Mouse (Mus musculus): ENCODE data around the gene Thap4. TPM values are rescaled to one million over a fixed set of nuclear protein-coding genes. Genes with fewer than 3 reads are reported as not detected.
A peak's percentile ranks its signal among the peaks of the same experiment; 100 is the strongest.
"Not testable (repeated sequence)": the region's sequence is repeated elsewhere in the genome, so short reads cannot be mapped to it uniquely, and the experiment has no call there.

Gene Thap4
- polyA plus RNA-seq, 1 experiment from 2014 or later, result 10.9 TPM

DNA sequence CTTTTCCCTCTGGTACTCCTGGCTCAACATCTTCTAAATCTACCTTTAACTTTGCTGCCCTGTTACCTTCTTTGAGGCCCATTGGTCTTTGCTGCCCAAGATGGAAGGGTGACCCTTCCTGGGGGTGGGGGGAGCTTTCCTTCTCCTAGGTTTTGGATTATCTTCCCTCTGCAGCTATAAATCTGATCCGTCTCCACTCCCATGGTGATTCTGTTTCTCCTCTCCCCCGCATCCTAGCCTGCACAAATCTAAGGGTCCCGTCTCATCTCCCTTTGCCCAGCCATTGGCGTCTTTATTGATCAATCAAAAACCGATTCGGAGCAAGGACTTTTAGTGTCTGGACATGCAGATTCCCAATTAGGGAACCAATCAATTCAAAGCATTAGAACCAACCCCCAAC is 12.9 kb upstream of the Thap4 start:
- Histone ChIP-seq H3K4me1 (replicated peaks) (peaks cover 30% of the 10 kb centered on the region), H3K27ac (replicated peaks) (no peak overlapping the region), H3K9me3 (replicated peaks) (no peaks in the 10 kb centered on the region), H3K4me2 (no peak overlapping the region), H3K36me3 (replicated peaks) (peaks cover 42% of the 10 kb centered on the region), H3K27me3 (no peaks in the 10 kb centered on the region), H3K9ac (no peak overlapping the region), H3K4me3 (replicated peaks) (no peak overlapping the region)
- ATAC-seq (ENCODE audit: insufficient read depth), result no peak
- 91% methylated on average over 6 of the region's 6 CpGs for WGBS (ENCODE audit: insufficient replicate concordance)

DNA sequence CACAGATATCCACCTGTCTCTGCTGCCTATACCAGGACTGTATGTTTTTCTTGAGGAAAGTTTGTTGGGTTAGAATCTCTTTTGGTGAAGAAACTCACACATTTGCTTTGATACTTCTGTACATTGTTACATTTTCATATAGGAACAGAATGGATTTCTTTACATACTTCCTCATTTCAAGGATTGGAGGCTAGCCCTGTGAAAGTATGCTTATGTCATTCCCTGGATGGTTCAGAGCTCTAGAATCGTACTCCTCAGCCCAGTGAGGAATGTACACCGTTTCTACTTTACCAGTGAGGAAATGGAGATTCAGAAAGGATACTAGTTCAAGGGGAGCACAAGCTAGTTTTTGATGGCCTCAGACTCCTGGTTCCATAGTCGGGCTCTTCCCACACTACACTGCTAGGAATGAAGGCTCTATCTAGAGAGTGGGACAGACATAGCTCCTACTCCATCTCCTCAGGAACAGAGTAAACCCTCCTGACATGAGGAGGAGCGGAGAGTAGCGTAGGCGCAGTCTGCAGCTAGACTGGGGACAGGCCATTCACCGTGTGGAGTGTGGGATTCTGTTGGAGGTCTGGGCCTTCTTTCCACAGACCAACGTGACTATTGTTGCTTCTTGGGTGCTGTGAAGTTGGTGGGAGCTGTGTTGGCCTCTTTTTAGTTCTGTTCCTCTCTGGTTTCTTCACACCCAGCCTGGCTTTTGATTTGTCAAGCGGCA is 10.4 kb upstream of the Thap4 start:
- no peak for ATAC-seq (ENCODE audit: insufficient read depth)
- Histone ChIP-seq H3K4me3 (replicated peaks) (no peak overlapping the region), H3K4me1 (replicated peaks) (peaks cover 43% of the 10 kb centered on the region), H3K27me3 (no peaks in the 10 kb centered on the region), H3K36me3 (replicated peaks) (peaks cover 30% of the 10 kb centered on the region), H3K9ac (no peak overlapping the region), H3K9me3 (replicated peaks) (no peaks in the 10 kb centered on the region), H3K27ac (replicated peaks) (no peak overlapping the region), H3K4me2 (no peak overlapping the region)
- 79% methylated on average over 9 of the region's 9 CpGs for WGBS (ENCODE audit: insufficient replicate concordance)

- peak; percentile 79 for ATAC-seq (ENCODE audit: insufficient read depth)
- not testable (repeated sequence) for H3K27me3 ChIP-seq; H3K9me3 ChIP-seq (replicated peaks); H3K4me3 ChIP-seq (replicated peaks); H3K9ac ChIP-seq
- Histone ChIP-seq H3K27ac (replicated peaks) (peak overlapping the region; percentile 49), H3K4me1 (replicated peaks) (peaks cover 58% of the 10 kb centered on the region), H3K4me2 (peak overlapping the region; percentile 35; the same call in 1 of the 2 replicates), H3K36me3 (replicated peaks) (peaks cover 15% of the 10 kb centered on the region)
- 68% methylated on average over 3 of the region's 3 CpGs for WGBS (ENCODE audit: insufficient replicate concordance)
These were observed 8.9 kb upstream of the Thap4 start for GRCm38 (mm10) chr1:93763531-93763930.

GRCm38 (mm10) chr1:93760076-93760475 is 5.4 kb upstream of the Thap4 start:
- Histone ChIP-seq H3K9me3 (replicated peaks) (no peaks in the 10 kb centered on the region), H3K9ac (no peak overlapping the region), H3K27ac (replicated peaks) (no peak overlapping the region), H3K4me1 (replicated peaks) (peaks cover 78% of the 10 kb centered on the region), H3K27me3 (no peaks in the 10 kb centered on the region), H3K4me3 (replicated peaks) (no peak overlapping the region), H3K4me2 (no peak overlapping the region), H3K36me3 (replicated peaks) (peaks cover 4% of the 10 kb centered on the region; the same call in 1 of the 2 replicates)
- WGBS (ENCODE audit: insufficient replicate concordance), result 91% methylated on average over 1 of the region's 1 CpGs
- no peak for ATAC-seq (ENCODE audit: insufficient read depth)

GRCm38 (mm10) chr1:93756154-93756553 is 1.5 kb upstream of the Thap4 start:
- peaks cover 63% of the 10 kb centered on the region for H3K4me1 ChIP-seq (replicated peaks)
- ATAC-seq (ENCODE audit: insufficient read depth), result peak; percentile 10; the same call in 1 of the 2 replicates
- no peaks in the 10 kb centered on the region for H3K36me3 ChIP-seq (replicated peaks)
- H3K4me2 ChIP-seq, result peak overlapping the region; percentile 99
- no peaks in the 10 kb centered on the region for H3K9me3 ChIP-seq (replicated peaks)
- H3K4me3 ChIP-seq (replicated peaks), result peak overlapping the region; percentile 96
- peak overlapping the region; percentile 95 for H3K27ac ChIP-seq (replicated peaks)
- peak overlapping the region; percentile 92 for H3K9ac ChIP-seq
- no peaks in the 10 kb centered on the region for H3K27me3 ChIP-seq

GRCm38 (mm10) chr1:93755618-93756017 is 954 bp upstream of the Thap4 start:
- H3K27me3 ChIP-seq, result no peaks in the 10 kb centered on the region
- peak overlapping the region; percentile 99 for H3K4me2 ChIP-seq
- H3K4me3 ChIP-seq (replicated peaks), result peak overlapping the region; percentile 96
- peak overlapping the region; percentile 92 for H3K9ac ChIP-seq
- H3K36me3 ChIP-seq (replicated peaks), result 0 out of 2 replicates have a peak, but pooled peaks cover under 1% of the 10 kb centered on the region
- no peak for ATAC-seq (ENCODE audit: insufficient read depth)
- H3K9me3 ChIP-seq (replicated peaks), result no peaks in the 10 kb centered on the region
- WGBS (ENCODE audit: insufficient replicate concordance), result 13% methylated on average over 7 of the region's 7 CpGs
- peak overlapping the region; percentile 95 for H3K27ac ChIP-seq (replicated peaks)
- peaks cover 63% of the 10 kb centered on the region for H3K4me1 ChIP-seq (replicated peaks)

- Histone ChIP-seq H3K4me2 (peak overlapping the region; percentile 99), H3K4me3 (replicated peaks) (peak overlapping the region; percentile 96), H3K27me3 (no peaks in the 10 kb centered on the region), H3K9me3 (replicated peaks) (no peaks in the 10 kb centered on the region), H3K4me1 (replicated peaks) (peaks cover 61% of the 10 kb centered on the region), H3K27ac (replicated peaks) (peak overlapping the region; percentile 95), H3K36me3 (replicated peaks) (0 out of 2 replicates have a peak, but pooled peaks cover 4% of the 10 kb centered on the region), H3K9ac (peak overlapping the region; percentile 92)
- no peak for ATAC-seq (ENCODE audit: insufficient read depth)
- under 1% methylated on average over 13 of the region's 13 CpGs for WGBS (ENCODE audit: insufficient replicate concordance)
These were observed 587 bp upstream of the Thap4 start for GRCm38 (mm10) chr1:93755291-93755610.

DNA sequence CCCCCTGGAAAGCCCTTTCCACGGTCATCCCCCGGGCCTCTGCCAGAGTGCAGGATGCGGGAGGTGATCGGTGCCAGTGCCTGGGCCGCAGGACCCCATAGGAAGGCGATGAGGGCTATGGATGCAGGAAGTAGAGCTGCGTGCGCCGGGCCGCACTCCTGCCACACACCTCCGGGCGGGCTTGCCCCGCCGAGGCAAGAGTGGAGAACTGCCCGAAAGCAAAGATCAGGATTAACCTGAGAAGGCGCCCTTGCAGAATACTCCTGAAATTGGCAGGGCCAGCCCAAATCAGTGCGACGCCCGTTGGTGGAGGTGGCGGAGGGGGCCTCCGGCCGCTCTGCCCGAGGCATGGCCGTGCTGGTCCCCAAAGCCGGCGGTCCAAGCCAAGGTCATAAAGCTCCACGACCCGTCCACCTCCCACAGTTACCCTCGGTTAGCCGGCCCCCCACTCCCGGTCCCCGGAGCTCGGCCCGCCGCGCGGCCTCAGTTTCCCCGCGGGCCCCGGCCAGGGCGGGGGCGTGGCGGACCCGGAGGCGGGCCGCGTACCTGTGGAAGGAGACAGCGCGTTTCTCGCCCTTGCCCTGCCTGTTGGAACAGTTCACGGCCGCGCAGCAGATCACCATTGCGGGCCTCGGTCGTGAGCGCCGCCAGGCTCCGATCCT is 622 bp downstream of the Thap4 start:
- WGBS (ENCODE audit: insufficient replicate concordance), result under 1% methylated on average over 59 of the region's 59 CpGs
- Histone ChIP-seq H3K27ac (replicated peaks) (peak overlapping the region; percentile 95), H3K9ac (peak overlapping the region; percentile 92), H3K4me1 (replicated peaks) (peaks cover 49% of the 10 kb centered on the region), H3K27me3 (no peaks in the 10 kb centered on the region), H3K9me3 (replicated peaks) (no peaks in the 10 kb centered on the region), H3K4me2 (peak overlapping the region; percentile 99), H3K36me3 (replicated peaks) (peaks cover 15% of the 10 kb centered on the region; the same call in 1 of the 2 replicates), H3K4me3 (replicated peaks) (peak overlapping the region; percentile 96)
- ATAC-seq (ENCODE audit: insufficient read depth), result peak; percentile 36

- peaks cover 18% of the 10 kb centered on the region; the same call in 1 of the 2 replicates for H3K36me3 ChIP-seq (replicated peaks)
- H3K9ac ChIP-seq, result no peak within 1 kb of the TSS
- no peak within 1 kb of the TSS for H3K4me3 ChIP-seq (replicated peaks)
- H3K4me2 ChIP-seq, result no peak within 1 kb of the TSS
- 72% methylated on average over 6 of the region's 6 CpGs for WGBS (ENCODE audit: insufficient replicate concordance)
- no peaks in the 10 kb centered on the region for H3K27me3 ChIP-seq
- peaks cover 29% of the 10 kb centered on the region for H3K4me1 ChIP-seq (replicated peaks)
- no peak for ATAC-seq (ENCODE audit: insufficient read depth)
- no peak within 1 kb of the TSS for H3K27ac ChIP-seq (replicated peaks)
- H3K9me3 ChIP-seq (replicated peaks), result no peaks in the 10 kb centered on the region
These were observed 3.4 kb downstream of the Thap4 start, which contains the start of gene Atg4b for GRCm38 (mm10) chr1:93751290-93751689. TSS of gene Atg4b (plus strand) at chr1:93751500.

- WGBS (ENCODE audit: insufficient replicate concordance), result 69% methylated on average over 1 of the region's 1 CpGs
- peaks cover 14% of the 10 kb centered on the region for H3K4me1 ChIP-seq (replicated peaks)
- H3K4me2 ChIP-seq, result no peak overlapping the region
- no peak overlapping the region for H3K9ac ChIP-seq
- ATAC-seq (ENCODE audit: insufficient read depth), result no peak
- no peak overlapping the region for H3K4me3 ChIP-seq (replicated peaks)
- no peaks in the 10 kb centered on the region for H3K9me3 ChIP-seq (replicated peaks)
- no peak overlapping the region for H3K27ac ChIP-seq (replicated peaks)
- H3K27me3 ChIP-seq, result no peaks in the 10 kb centered on the region
- H3K36me3 ChIP-seq (replicated peaks), result peaks cover 18% of the 10 kb centered on the region; the same call in 1 of the 2 replicates
These were observed 6.1 kb downstream of the Thap4 start for GRCm38 (mm10) chr1:93748539-93748938.

DNA sequence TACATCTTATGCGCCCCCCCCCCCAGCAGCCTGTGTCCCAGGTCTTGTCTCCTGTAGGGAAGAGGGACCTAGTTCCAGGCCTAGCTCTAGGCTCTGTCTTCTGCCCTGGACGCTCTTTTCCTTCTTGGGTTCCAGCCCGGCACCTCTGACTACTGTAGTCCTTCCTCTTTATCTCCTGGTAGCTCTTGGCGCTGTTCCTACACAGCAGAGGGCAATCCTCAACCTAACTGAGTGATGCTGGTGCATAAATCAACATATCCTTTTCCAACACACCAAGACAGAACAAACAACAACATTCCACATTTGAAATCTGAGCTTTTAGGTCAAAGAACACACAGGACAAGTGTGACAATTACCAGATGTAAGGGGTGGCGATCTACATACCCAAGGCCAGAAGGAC is 8.5 kb downstream of the Thap4 start:
- H3K9me3 ChIP-seq (replicated peaks), result no peaks in the 10 kb centered on the region
- H3K27me3 ChIP-seq, result no peaks in the 10 kb centered on the region
- peaks cover 18% of the 10 kb centered on the region; the same call in 1 of the 2 replicates for H3K36me3 ChIP-seq (replicated peaks)
- H3K27ac ChIP-seq (replicated peaks), result no peak overlapping the region
- ATAC-seq (ENCODE audit: insufficient read depth), result no peak
- H3K4me3 ChIP-seq (replicated peaks), result no peak overlapping the region
- H3K9ac ChIP-seq, result no peak overlapping the region
- peaks cover 22% of the 10 kb centered on the region for H3K4me1 ChIP-seq (replicated peaks)
- H3K4me2 ChIP-seq, result no peak overlapping the region
- WGBS (ENCODE audit: insufficient replicate concordance), result 79% methylated on average over 5 of the region's 5 CpGs
